Mouse (Mus musculus): ENCODE measurements at regions not wholly inside any gene's neighbourhood (a gene's known extent, or its start where the extent isn't known, plus 50 kb on each side); places are given as distances from the start of the nearest gene placed in this dataset.

DNA sequence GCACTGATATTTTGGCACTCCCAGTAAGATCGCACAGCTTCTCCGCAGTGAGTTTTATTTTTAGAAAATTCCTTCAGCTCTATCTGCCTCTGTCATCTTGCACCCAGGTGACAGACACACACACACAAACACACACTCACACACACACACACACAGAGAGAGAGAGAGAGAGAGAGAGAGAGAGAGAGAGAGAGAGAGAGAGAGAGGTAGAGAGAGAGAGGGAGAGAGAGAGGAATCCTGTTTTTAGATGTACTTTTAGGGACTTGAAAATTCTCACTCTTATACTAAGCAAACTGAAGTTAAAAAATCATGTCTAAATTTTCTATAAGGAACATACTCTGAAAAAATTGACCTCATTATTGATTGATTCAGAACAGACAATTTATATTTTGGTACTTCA is 210.2 kb upstream of the Cdh10 start:
- no peak overlapping the region for H3K27ac ChIP-seq (ENCODE audit: insufficient read depth, low read depth)
- dilution Hi-C loops (cut with MboI; ENCODE audit: extremely low pct_ligation_motif_present, extremely low pct_unique_long_range_greater_than_20kb, low sequenced_read_pairs) = no loop called here
- TF ChIP-seq CHD1 (IDR thresholded peaks at IDR 0.05; ENCODE audit: low read depth, low read length) = no peak
- TF ChIP-seq HCFC1 (IDR thresholded peaks at IDR 0.05; ENCODE audit: low read depth, low read length) = no peak
- no peak overlapping the region for H3K4me3 ChIP-seq (replicated peaks in 1 of 3; ENCODE audit: low read depth in 2 of 3, low read length in 2 of 3, poor library complexity in 1 of 3)
- in situ Hi-C loops (cut with MboI; ENCODE audit: low pct_ligation_motif_present, low pct_unique_long_range_greater_than_20kb, low sequenced_read_pairs) = no loop called here
- H3K79me2 ChIP-seq (replicated peaks; ENCODE audit: control insufficient read depth, extremely low read depth, insufficient read depth, poor library complexity, severe bottlenecking) = no peaks in the 10 kb centered on the region
- peaks cover 49% of the 10 kb centered on the region for H3K9me3 ChIP-seq (replicated peaks; ENCODE audit: low read length)
- no peak overlapping the region for H3K4me2 ChIP-seq (ENCODE audit: insufficient read depth, low read depth, poor library complexity, severe bottlenecking)
- H3K9ac ChIP-seq (ENCODE audit: insufficient read depth, low read depth) = no peak overlapping the region
- no peaks in the 10 kb centered on the region for H3K4me1 ChIP-seq (ENCODE audit: control insufficient read depth in 1 of 2, insufficient read depth in 2 of 2)
- no peaks in the 10 kb centered on the region for H3K36me3 ChIP-seq (replicated peaks in 1 of 2; ENCODE audit: control insufficient read depth in 1 of 2, insufficient read depth in 1 of 2, low read length in 1 of 2)
- DNase-seq (ENCODE audit: extremely low read depth) = no peak
- H3K27me3 ChIP-seq (replicated peaks) = no peaks in the 10 kb centered on the region

- TF ChIP-seq USF2 (conservative IDR thresholded peaks at IDR 0.05; ENCODE audit: low read depth, low read length) (no peak), RAD21 (IDR thresholded peaks at IDR 0.05; ENCODE audit: low read depth, low read length) (no peak), TBP (conservative IDR thresholded peaks at IDR 0.05; ENCODE audit: low read depth, low read length) (no peak), POLR2A (IDR thresholded peaks at IDR 0.05; ENCODE audit: low read depth, low read length) (no peak), CHD1 (IDR thresholded peaks at IDR 0.05; ENCODE audit: low read depth, low read length) (no peak), SMC3 (IDR thresholded peaks at IDR 0.05; ENCODE audit: low read depth, low read length) (no peak)
- no peak overlapping the region for H3K9ac ChIP-seq (ENCODE audit: insufficient read depth, low read depth)
- H3K9me3 ChIP-seq (replicated peaks; ENCODE audit: low read length) = peaks cover 57% of the 10 kb centered on the region
- H3K27ac ChIP-seq (ENCODE audit: insufficient read depth, low read depth) = no peak overlapping the region
- H3K4me1 ChIP-seq (ENCODE audit: control insufficient read depth in 1 of 2, insufficient read depth in 2 of 2) = no peaks in the 10 kb centered on the region
- H3K4me3 ChIP-seq (replicated peaks in 1 of 3; ENCODE audit: low read depth in 2 of 3, low read length in 2 of 3, poor library complexity in 1 of 3) = no peak overlapping the region
- dilution Hi-C loops (cut with MboI; ENCODE audit: extremely low pct_ligation_motif_present, extremely low pct_unique_long_range_greater_than_20kb, low sequenced_read_pairs) (no loop called here), in situ Hi-C loops (cut with MboI; ENCODE audit: low pct_ligation_motif_present, low pct_unique_long_range_greater_than_20kb, low sequenced_read_pairs) (no loop called here)
- no peaks in the 10 kb centered on the region for H3K36me3 ChIP-seq (replicated peaks in 1 of 2; ENCODE audit: control insufficient read depth in 1 of 2, insufficient read depth in 1 of 2, low read length in 1 of 2)
- no peak overlapping the region for H3K4me2 ChIP-seq (ENCODE audit: insufficient read depth, low read depth, poor library complexity, severe bottlenecking)
- DNase-seq (ENCODE audit: extremely low read depth) = no peak
- no peaks in the 10 kb centered on the region for H3K79me2 ChIP-seq (replicated peaks; ENCODE audit: control insufficient read depth, extremely low read depth, insufficient read depth, poor library complexity, severe bottlenecking)
- no peaks in the 10 kb centered on the region for H3K27me3 ChIP-seq (replicated peaks)
Measured at GRCm38 (mm10) chr15:18623692-18624281, 195.0 kb upstream of the Cdh10 start.

DNA sequence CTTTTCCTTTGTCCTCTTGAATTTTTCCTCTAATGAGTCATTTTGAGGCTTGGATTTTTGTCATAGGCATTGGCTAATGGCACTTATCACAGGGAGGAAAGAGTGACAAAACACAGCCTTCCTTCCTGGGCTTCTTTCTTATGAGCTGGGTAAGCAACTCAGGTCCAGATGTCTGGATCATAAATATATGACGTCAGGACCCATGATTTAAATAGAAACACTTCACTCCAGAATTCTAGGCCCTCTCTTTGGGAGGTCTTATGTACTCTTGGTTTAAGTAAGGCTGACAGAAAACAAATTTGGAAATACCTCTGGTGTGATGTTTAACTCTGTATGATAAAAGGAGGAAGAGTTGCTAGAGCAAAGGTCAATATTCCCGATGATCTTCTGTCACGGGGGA is 193.8 kb upstream of the Cdh10 start:
- in situ Hi-C loops (cut with MboI; ENCODE audit: low pct_ligation_motif_present, low pct_unique_long_range_greater_than_20kb, low sequenced_read_pairs) = no loop called here
- Histone ChIP-seq H3K4me3 (replicated peaks in 1 of 3; ENCODE audit: low read depth in 2 of 3, low read length in 2 of 3, poor library complexity in 1 of 3) (no peak overlapping the region), H3K4me1 (ENCODE audit: control insufficient read depth in 1 of 2, insufficient read depth in 2 of 2) (no peaks in the 10 kb centered on the region), H3K4me2 (ENCODE audit: insufficient read depth, low read depth, poor library complexity, severe bottlenecking) (no peak overlapping the region), H3K79me2 (replicated peaks; ENCODE audit: control insufficient read depth, extremely low read depth, insufficient read depth, poor library complexity, severe bottlenecking) (no peaks in the 10 kb centered on the region), H3K36me3 (replicated peaks in 1 of 2; ENCODE audit: control insufficient read depth in 1 of 2, insufficient read depth in 1 of 2, low read length in 1 of 2) (no peaks in the 10 kb centered on the region), H3K9ac (ENCODE audit: insufficient read depth, low read depth) (no peak overlapping the region), H3K9me3 (replicated peaks; ENCODE audit: low read length) (peaks cover 56% of the 10 kb centered on the region), H3K27me3 (replicated peaks) (no peaks in the 10 kb centered on the region), H3K27ac (ENCODE audit: insufficient read depth, low read depth) (no peak overlapping the region)
- no peak for TF ChIP-seq UBTF (IDR thresholded peaks at IDR 0.05; ENCODE audit: low read depth, low read length)
- no peak for TF ChIP-seq SMC3 (IDR thresholded peaks at IDR 0.05; ENCODE audit: low read depth, low read length)
- TF ChIP-seq ZNF384 (IDR thresholded peaks at IDR 0.05; ENCODE audit: low read depth, low read length) = no peak
- no peak for TF ChIP-seq TBP (conservative IDR thresholded peaks at IDR 0.05; ENCODE audit: low read depth, low read length)
- TF ChIP-seq JUN (IDR thresholded peaks at IDR 0.05; ENCODE audit: insufficient read depth, low read depth, low read length) = no peak
- TF ChIP-seq CHD2 (IDR thresholded peaks at IDR 0.05; ENCODE audit: low read length) = no peak
- no peak for TF ChIP-seq MAX (IDR thresholded peaks at IDR 0.05; ENCODE audit: low read length)
- no peak for TF ChIP-seq MYC (IDR thresholded peaks at IDR 0.05; ENCODE audit: low read depth, low read length)
- TF ChIP-seq KAT2A (IDR thresholded peaks at IDR 0.05; ENCODE audit: insufficient replicate concordance, low read length) = no peak
- no peak for TF ChIP-seq RAD21 (IDR thresholded peaks at IDR 0.05; ENCODE audit: low read depth, low read length)
- no peak for TF ChIP-seq TCF12 (IDR thresholded peaks at IDR 0.05; ENCODE audit: low read depth, low read length)
- TF ChIP-seq MAZ (IDR thresholded peaks at IDR 0.05; ENCODE audit: low read depth, low read length) = no peak
- no peak for TF ChIP-seq IRF4 (IDR thresholded peaks at IDR 0.05; ENCODE audit: low read depth, low read length)
- TF ChIP-seq MEF2A (IDR thresholded peaks at IDR 0.05; ENCODE audit: borderline replicate concordance, low read depth, low read length) = no peak
- TF ChIP-seq POLR2AphosphoS2 (IDR thresholded peaks at IDR 0.05; ENCODE audit: low read depth, low read length) = no peak
- TF ChIP-seq JUND (conservative IDR thresholded peaks at IDR 0.05; ENCODE audit: low read depth, low read length) = no peak
- TF ChIP-seq POLR2A (IDR thresholded peaks at IDR 0.05; ENCODE audit: low read depth, low read length) = no peak
- no peak for TF ChIP-seq E2F4 (IDR thresholded peaks at IDR 0.05; ENCODE audit: insufficient replicate concordance, low read depth, low read length)
- dilution Hi-C loops (cut with MboI; ENCODE audit: extremely low pct_ligation_motif_present, extremely low pct_unique_long_range_greater_than_20kb, low sequenced_read_pairs) = no loop called here
- DNase-seq (ENCODE audit: extremely low read depth) = no peak

Measured in CH12.LX (cell line).